Mouse (Mus musculus) forebrain, embryonic 12.5 days (tissue): ENCODE measurements at regions not wholly inside any gene's neighbourhood (a gene's known extent, or its start where the extent isn't known, plus 50 kb on each side); places are given as distances from the start of the nearest gene placed in this dataset.
A peak's percentile ranks its signal among the peaks of the same experiment; 100 is the strongest.

Source experiments
- ATAC-seq: fragments of 200-750 bp; cut with Nextera tagmentation; 2 replicates; pipeline ENCODE4 v1.8.0; 2017; ENCODE audit warnings: moderate TSS enrichment; ENCODE audit not compliant: low FRiP score
- H3K27ac ChIP-seq: fragments of 300-500 bp; sonication (generic); 2 replicates; pipeline ENCODE4 v1.5.1; 2016; ENCODE audit warnings: mild to moderate bottlenecking
- H3K27me3 ChIP-seq: fragments of 300-500 bp; sonication (generic); 2 replicates; pipeline ENCODE4 v1.6.1; 2016; ENCODE audit warnings: mild to moderate bottlenecking
- H3K36me3 ChIP-seq: fragments of 300-500 bp; sonication (generic); replicated peaks from 2 replicates; pipeline ENCODE4 v1.6.1; 2016; ENCODE audit warnings: mild to moderate bottlenecking
- H3K4me1 ChIP-seq: fragments of 300-500 bp; sonication (generic); 2 replicates; pipeline ENCODE4 v1.6.1; 2016
- H3K4me2 ChIP-seq: fragments of 300-500 bp; sonication (generic); 2 replicates; pipeline ENCODE4 v1.6.1; 2016; ENCODE audit warnings: mild to moderate bottlenecking, moderate library complexity
- H3K4me3 ChIP-seq: fragments of 300-500 bp; sonication (generic); replicated peaks from 2 replicates; pipeline ENCODE4 v1.5.1; 2016; ENCODE audit warnings: mild to moderate bottlenecking
- H3K9ac ChIP-seq: fragments of 300-500 bp; sonication (generic); 2 replicates; pipeline ENCODE4 v1.6.1; 2016; ENCODE audit warnings: mild to moderate bottlenecking
- H3K9me3 ChIP-seq: fragments of 300-500 bp; sonication (generic); 2 replicates; pipeline ENCODE4 v1.6.1; 2016
- WGBS: fragments of 180-500 bp; shearing (Covaris S2); methylation state at CpG from one replicate; pipeline ENCODE4 v1.1.7; 2016; 5-methylcytosine and 5-hydroxymethylcytosine counted together

GRCm38 (mm10) chr19:15431798-15432197 is 515.3 kb downstream of the Psat1 start:
- no peak overlapping the region for H3K9ac ChIP-seq
- H3K36me3 ChIP-seq: no peaks in the 10 kb centered on the region
- no peaks in the 10 kb centered on the region for H3K4me1 ChIP-seq
- ATAC-seq: no peak
- no peaks in the 10 kb centered on the region for H3K27me3 ChIP-seq
- no peak overlapping the region for H3K27ac ChIP-seq
- H3K4me3 ChIP-seq: no peak overlapping the region
- H3K4me2 ChIP-seq: no peak overlapping the region
- no peaks in the 10 kb centered on the region for H3K9me3 ChIP-seq
- 95% methylated on average over 5 of the region's 5 CpGs for WGBS

- Histone ChIP-seq H3K27me3 (no peaks in the 10 kb centered on the region), H3K9me3 (no peaks in the 10 kb centered on the region), H3K9ac (no peak overlapping the region), H3K27ac (no peak overlapping the region), H3K4me2 (no peak overlapping the region), H3K4me1 (no peaks in the 10 kb centered on the region), H3K36me3 (no peaks in the 10 kb centered on the region), H3K4me3 (no peak overlapping the region)
- WGBS: 80% methylated on average over 3 of the region's 3 CpGs
- ATAC-seq: no peak
These were observed 525.8 kb downstream of the Psat1 start for GRCm38 (mm10) chr19:15421311-15421710.

GRCm38 (mm10) chr19:15398624-15399023 is 548.5 kb downstream of the Psat1 start:
- no peak for ATAC-seq
- Histone ChIP-seq H3K9me3 (no peaks in the 10 kb centered on the region), H3K4me1 (no peaks in the 10 kb centered on the region), H3K36me3 (no peaks in the 10 kb centered on the region), H3K4me3 (no peak overlapping the region), H3K4me2 (no peak overlapping the region), H3K9ac (no peak overlapping the region), H3K27ac (no peak overlapping the region), H3K27me3 (no peaks in the 10 kb centered on the region)
- WGBS: 87% methylated on average over 3 of the region's 3 CpGs

- no peak overlapping the region for H3K4me3 ChIP-seq
- no peak overlapping the region for H3K9ac ChIP-seq
- peaks cover 5% of the 10 kb centered on the region; the same call in 1 of the 2 replicates for H3K4me1 ChIP-seq
- no peak overlapping the region for H3K27ac ChIP-seq
- H3K27me3 ChIP-seq: no peaks in the 10 kb centered on the region
- H3K36me3 ChIP-seq: no peaks in the 10 kb centered on the region
- WGBS: 76% methylated on average over 8 of the region's 8 CpGs
- H3K4me2 ChIP-seq: no peak overlapping the region
- ATAC-seq: no peak
- H3K9me3 ChIP-seq: no peaks in the 10 kb centered on the region
These were observed 575.5 kb downstream of the Psat1 start for GRCm38 (mm10) chr19:15371682-15372081.

GRCm38 (mm10) chr19:15366951-15367350 is 580.2 kb downstream of the Psat1 start:
- H3K36me3 ChIP-seq: no peaks in the 10 kb centered on the region
- no peak overlapping the region for H3K4me3 ChIP-seq
- no peaks in the 10 kb centered on the region for H3K27me3 ChIP-seq
- H3K27ac ChIP-seq: no peak overlapping the region
- H3K4me2 ChIP-seq: no peak overlapping the region
- no peaks in the 10 kb centered on the region for H3K9me3 ChIP-seq
- no peak overlapping the region for H3K9ac ChIP-seq
- H3K4me1 ChIP-seq: peaks cover 6% of the 10 kb centered on the region; the same call in 1 of the 2 replicates
- WGBS: 11% methylated on average over 2 of the region's 2 CpGs
- ATAC-seq: no peak

- no peaks in the 10 kb centered on the region for H3K4me1 ChIP-seq
- H3K36me3 ChIP-seq: no peaks in the 10 kb centered on the region
- no peak overlapping the region for H3K9ac ChIP-seq
- H3K4me3 ChIP-seq: no peak overlapping the region
- H3K4me2 ChIP-seq: no peak overlapping the region
- H3K27ac ChIP-seq: no peak overlapping the region
- no peaks in the 10 kb centered on the region for H3K9me3 ChIP-seq
- no peaks in the 10 kb centered on the region for H3K27me3 ChIP-seq
- no peak for ATAC-seq
- WGBS: 83% methylated on average over 3 of the region's 3 CpGs
These were observed 590.0 kb downstream of the Psat1 start for GRCm38 (mm10) chr19:15357181-15357580.

GRCm38 (mm10) chr19:15348356-15348755 is 598.8 kb downstream of the Psat1 start:
- no peak overlapping the region for H3K4me3 ChIP-seq

GRCm38 (mm10) chr19:15342229-15342628 is 604.9 kb downstream of the Psat1 start:
- Histone ChIP-seq H3K4me1 (peaks cover 9% of the 10 kb centered on the region), H3K4me2 (no peak overlapping the region), H3K27me3 (0 out of 2 replicates have a peak, but pooled peaks cover 2% of the 10 kb centered on the region), H3K27ac (no peak overlapping the region), H3K36me3 (no peaks in the 10 kb centered on the region), H3K9ac (no peak overlapping the region), H3K4me3 (no peak overlapping the region), H3K9me3 (no peaks in the 10 kb centered on the region)
- 92% methylated on average over 1 of the region's 1 CpGs for WGBS
- no peak for ATAC-seq

More at GRCm38 (mm10) chr19:15348356-15348755, 598.8 kb downstream of the Psat1 start:
- H3K4me1 ChIP-seq: no peaks in the 10 kb centered on the region
- no peaks in the 10 kb centered on the region for H3K27me3 ChIP-seq
- H3K9me3 ChIP-seq: no peaks in the 10 kb centered on the region
- 91% methylated on average over 3 of the region's 3 CpGs for WGBS
- H3K27ac ChIP-seq: no peak overlapping the region
- no peak overlapping the region for H3K4me2 ChIP-seq
- no peak for ATAC-seq
- H3K9ac ChIP-seq: no peak overlapping the region
- H3K36me3 ChIP-seq: no peaks in the 10 kb centered on the region

- H3K4me3 ChIP-seq: no peak overlapping the region
These were observed 606.7 kb downstream of the Psat1 start for GRCm38 (mm10) chr19:15340305-15340983.

GRCm38 (mm10) chr19:15339979-15340304 is 607.2 kb downstream of the Psat1 start:
- no peaks in the 10 kb centered on the region for H3K36me3 ChIP-seq
- no peaks in the 10 kb centered on the region for H3K9me3 ChIP-seq
- peak overlapping the region; percentile 85 for H3K27ac ChIP-seq
- H3K27me3 ChIP-seq: 0 out of 2 replicates have a peak, but pooled peaks cover 2% of the 10 kb centered on the region
- H3K4me1 ChIP-seq: peaks cover 9% of the 10 kb centered on the region
- peak overlapping the region; percentile 36 for H3K4me2 ChIP-seq
- peak; percentile 55 for ATAC-seq
- 39% methylated on average over 11 of the region's 11 CpGs for WGBS
- no peak overlapping the region for H3K4me3 ChIP-seq
- H3K9ac ChIP-seq: no peak overlapping the region

More at GRCm38 (mm10) chr19:15340305-15340983, 606.7 kb downstream of the Psat1 start:
- H3K36me3 ChIP-seq: no peaks in the 10 kb centered on the region
- 0 out of 2 replicates have a peak, but pooled peaks cover 2% of the 10 kb centered on the region for H3K27me3 ChIP-seq
- 24% methylated on average over 19 of the region's 19 CpGs for WGBS
- H3K4me1 ChIP-seq: peaks cover 9% of the 10 kb centered on the region
- no peaks in the 10 kb centered on the region for H3K9me3 ChIP-seq
- peak; percentile 91 for ATAC-seq
- no peak overlapping the region for H3K9ac ChIP-seq
- H3K4me2 ChIP-seq: peak overlapping the region; percentile 36
- peak overlapping the region; percentile 85 for H3K27ac ChIP-seq

GRCm38 (mm10) chr19:15330155-15330554 is 617.0 kb downstream of the Psat1 start:
- Histone ChIP-seq H3K4me3 (no peak overlapping the region), H3K27me3 (0 out of 2 replicates have a peak, but pooled peaks cover 3% of the 10 kb centered on the region), H3K27ac (no peak overlapping the region), H3K36me3 (no peaks in the 10 kb centered on the region), H3K4me2 (no peak overlapping the region), H3K9ac (no peak overlapping the region), H3K9me3 (no peaks in the 10 kb centered on the region), H3K4me1 (0 out of 2 replicates have a peak, but pooled peaks cover under 1% of the 10 kb centered on the region)
- WGBS: 86% methylated on average over 3 of the region's 3 CpGs
- ATAC-seq: no peak

- Histone ChIP-seq H3K36me3 (no peaks in the 10 kb centered on the region), H3K4me3 (no peak overlapping the region), H3K4me1 (no peaks in the 10 kb centered on the region), H3K9me3 (no peaks in the 10 kb centered on the region), H3K27me3 (no peaks in the 10 kb centered on the region), H3K27ac (no peak overlapping the region), H3K4me2 (no peak overlapping the region), H3K9ac (no peak overlapping the region)
- no peak for ATAC-seq
- 46% methylated on average over 6 of the region's 6 CpGs for whole genome bisulfite sequencing
These were observed 647.7 kb downstream of the Psat1 start for GRCm38 (mm10) chr19:15299474-15299873.

- no peak overlapping the region for H3K9ac ChIP-seq
- WGBS: 91% methylated on average over 2 of the region's 2 CpGs
- H3K36me3 ChIP-seq: no peaks in the 10 kb centered on the region
- H3K4me3 ChIP-seq: no peak overlapping the region
- no peak overlapping the region for H3K27ac ChIP-seq
- H3K4me2 ChIP-seq: no peak overlapping the region
- H3K4me1 ChIP-seq: no peaks in the 10 kb centered on the region
- H3K27me3 ChIP-seq: no peaks in the 10 kb centered on the region
- no peaks in the 10 kb centered on the region for H3K9me3 ChIP-seq
- ATAC-seq: no peak
These were observed 662.1 kb downstream of the Psat1 start for GRCm38 (mm10) chr19:15285016-15285415.
